Mouse (Mus musculus) c-Kit-positive CD71-positive TER-119-negative erythroid progenitor cells, embryonic 14.5 days (primary cell): ENCODE data around the gene Taar5.

Experiments
- DNase-seq: peaks from one replicate; pipeline ENCODE4 v3.0.0-alpha.2; 2013; ENCODE audit warnings: low read depth

The Taar5 gene

DNA sequence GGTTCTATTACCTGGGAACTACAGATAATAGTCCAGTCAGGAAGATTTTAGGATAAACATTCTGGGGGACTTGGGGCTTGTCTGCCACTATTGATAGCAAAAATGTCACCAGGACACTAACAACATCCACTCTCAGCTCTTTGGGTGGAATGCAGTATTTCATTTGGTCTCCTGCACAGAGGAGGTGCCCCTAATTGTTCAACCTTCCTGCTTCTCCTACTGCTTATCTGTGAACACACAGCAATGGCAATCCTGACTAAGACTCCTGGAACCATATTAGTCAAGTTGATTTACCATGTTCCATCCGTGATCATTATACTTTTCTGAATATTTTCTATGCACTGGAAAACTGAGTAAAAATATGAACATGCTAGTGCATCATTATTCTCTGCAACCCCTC lies 37.6 kb downstream of the Taar5 start:
- no peak for DNase-seq
